ENCODE assay signal across 19 mouse cellular contexts in genomic region chr5:28756171-28756948, GRCm38 (mm10).
A peak's percentile ranks its signal among the peaks of the same experiment; 100 is the strongest.
DNase-seq lines count a peak whose midpoint lies in the region; ATAC-seq lines count a peak whose summit lies in the region.
"Had no signal": no experiment of that assay in that cellular context is flagged by ENCODE, and none has a peak within 500 bp of the region (broad histone marks: within the 10 kb centered on the region; RNA-seq: fewer than 3 reads in every experiment).

No protein-coding gene starts in this region.

- no peaks in the 10 kb centered on the region for H3K9me3 ChIP-seq in lung, embryonic 16.5 days (ENCODE audit: control insufficient read depth, low read length)
- H3K9me3 ChIP-seq: embryonic facial prominence, embryonic 12.5 days; hindbrain, embryonic 12.5 days; intestine, embryonic 15.5 days; kidney, embryonic 15.5 days; limb, embryonic 15.5 days; lung, embryonic 15.5 days had no signal

- 69% methylated on average over 6 of the region's 6 CpGs for WGBS in lung, embryonic 16.5 days

- H3K27ac ChIP-seq in lung, embryonic 16.5 days (ENCODE audit: low read length) = no peak overlapping the region
- H3K27ac ChIP-seq: embryonic facial prominence, embryonic 12.5 days; forebrain, embryonic 10.5 days; hindbrain, embryonic 12.5 days; intestine, embryonic 15.5 days; kidney, embryonic 15.5 days; limb, embryonic 15.5 days; lung, embryonic 15.5 days; neural tube, embryonic 13.5 days had no signal

- no peaks in the 10 kb centered on the region for H3K36me3 ChIP-seq in lung, embryonic 16.5 days (ENCODE audit: control insufficient read depth, insufficient read depth, low read length)
- H3K36me3 ChIP-seq: embryonic facial prominence, embryonic 12.5 days; forebrain, embryonic 10.5 days; hindbrain, embryonic 12.5 days; intestine, embryonic 15.5 days; kidney, embryonic 15.5 days; limb, embryonic 15.5 days; lung, embryonic 15.5 days; neural tube, embryonic 13.5 days had no signal

- H3K9ac ChIP-seq in lung, embryonic 16.5 days (ENCODE audit: low read length) = no peak overlapping the region
- H3K9ac ChIP-seq: embryonic facial prominence, embryonic 12.5 days; hindbrain, embryonic 12.5 days; intestine, embryonic 15.5 days; kidney, embryonic 15.5 days; limb, embryonic 15.5 days; lung, embryonic 15.5 days; neural tube, embryonic 13.5 days had no signal

- ATAC-seq in lung, embryonic 16.5 days (ENCODE audit: low read depth) = no peak
- no peak for ATAC-seq in megakaryocyte, adult 5-6 weeks (ENCODE audit: poor library complexity, severe bottlenecking)
- ATAC-seq: intestine, embryonic 15.5 days; Patski had no signal

- H3K4me2 ChIP-seq in lung, embryonic 16.5 days (ENCODE audit: low read depth, low read length) = peak overlapping the region; percentile 15; the same call in 1 of the 2 replicates
- H3K4me2 ChIP-seq: embryonic facial prominence, embryonic 12.5 days; hindbrain, embryonic 12.5 days; intestine, embryonic 15.5 days; kidney, embryonic 15.5 days; limb, embryonic 15.5 days; lung, embryonic 15.5 days; neural tube, embryonic 13.5 days had no signal

- H3K4me3 ChIP-seq in lung, embryonic 16.5 days (ENCODE audit: low read length) = no peak overlapping the region
- H3K4me3 ChIP-seq: embryonic facial prominence, embryonic 12.5 days; forebrain, embryonic 10.5 days; hindbrain, embryonic 12.5 days; intestine, embryonic 15.5 days; kidney, embryonic 15.5 days; limb, embryonic 15.5 days; lung, embryonic 15.5 days; megakaryocyte, embryonic 14.5 days; neural tube, embryonic 13.5 days had no signal

- H3K27me3 ChIP-seq in lung, embryonic 16.5 days (ENCODE audit: control insufficient read depth, insufficient read depth, low read depth, low read length) = no peaks in the 10 kb centered on the region
- H3K27me3 ChIP-seq: embryonic facial prominence, embryonic 12.5 days; hindbrain, embryonic 12.5 days; intestine, embryonic 15.5 days; kidney, embryonic 15.5 days; limb, embryonic 15.5 days; lung, embryonic 15.5 days; megakaryocyte, embryonic 14.5 days; neural tube, embryonic 13.5 days; Patski had no signal

- DNase-seq in cerebellum, postnatal 10 days = peak; percentile 58 to 74
- no peak for DNase-seq in cerebellum, adult 11-12 months
- no peak for DNase-seq in lung, postnatal 25 days (ENCODE audit: low spot score)
- peak; percentile 20 for DNase-seq in layer of hippocampus, adult 9-11 months
- DNase-seq in right cerebral cortex, postnatal 14 days = peak; percentile 38
- DNase-seq in gastrocnemius, adult 18-20 months (ENCODE audit: low spot score) = no peak
- DNase-seq: cerebellum, postnatal 36 days had no signal

- H3K4me1 ChIP-seq in lung, embryonic 16.5 days (replicated peaks; ENCODE audit: control insufficient read depth, insufficient read depth, low read length) = no peaks in the 10 kb centered on the region
- H3K4me1 ChIP-seq: embryonic facial prominence, embryonic 12.5 days; forebrain, embryonic 10.5 days; hindbrain, embryonic 12.5 days; intestine, embryonic 15.5 days; kidney, embryonic 15.5 days; limb, embryonic 15.5 days; lung, embryonic 15.5 days; megakaryocyte, embryonic 14.5 days; neural tube, embryonic 13.5 days had no signal

Comparison
In these comparisons a context has a peak if more than half of its experiments do, and no peak if none do; other contexts are left out.
1. DNase-seq: peak in cerebellum, postnatal 10 days (2 of 2), layer of hippocampus, adult 9-11 months (single experiment) and right cerebral cortex, postnatal 14 days (single experiment); none in cerebellum, adult 11-12 months (single experiment), lung, postnatal 25 days (single experiment) and gastrocnemius, adult 18-20 months (single experiment).